Mouse (Mus musculus): ENCODE measurements around the gene Gm21988. TPM values are rescaled to one million over a fixed set of nuclear protein-coding genes. Genes with fewer than 3 reads are reported as not detected.

The Gm21988 gene
- polyA plus RNA-seq, 1 experiment from 2014 or later = 13.8 TPM

- Histone ChIP-seq H3K4me1 (ENCODE audit: control insufficient read depth, insufficient read depth, low read depth, low read length) (peaks cover 34% of the 10 kb centered on the region), H3K9ac (ENCODE audit: low read depth, low read length) (peak overlapping the region; percentile 81), H3K27ac (ENCODE audit: low read depth, low read length) (peak overlapping the region; percentile 85), H3K36me3 (ENCODE audit: control insufficient read depth, insufficient read depth, low read length) (no peaks in the 10 kb centered on the region), H3K9me3 (ENCODE audit: control insufficient read depth, low read length) (no peaks in the 10 kb centered on the region), H3K27me3 (replicated peaks; ENCODE audit: control insufficient read depth, insufficient read depth, low read length) (peaks cover 4% of the 10 kb centered on the region; the same call in 1 of the 2 replicates), H3K4me2 (ENCODE audit: low read length) (peak overlapping the region; percentile 62), H3K4me3 (ENCODE audit: low read length) (peak overlapping the region; percentile 48)
- WGBS = 8% methylated on average over 14 of the region's 14 CpGs
- no peak for ATAC-seq
Measured at GRCm38 (mm10) chr11:70221603-70222500, 17.8 kb downstream of the Gm21988 start.

- peak within 1 kb of the TSS; percentile 48 for H3K4me3 ChIP-seq (ENCODE audit: low read length)
- H3K27me3 ChIP-seq (replicated peaks; ENCODE audit: control insufficient read depth, insufficient read depth, low read length) = peaks cover 8% of the 10 kb centered on the region
- no peaks in the 10 kb centered on the region for H3K36me3 ChIP-seq (ENCODE audit: control insufficient read depth, insufficient read depth, low read length)
- H3K27ac ChIP-seq (ENCODE audit: low read depth, low read length) = peak within 1 kb of the TSS; percentile 85
- 0% methylated on average over 28 of the region's 28 CpGs for WGBS
- no peaks in the 10 kb centered on the region for H3K9me3 ChIP-seq (ENCODE audit: control insufficient read depth, low read length)
- peak; percentile 96 for ATAC-seq
- peak within 1 kb of the TSS; percentile 81 for H3K9ac ChIP-seq (ENCODE audit: low read depth, low read length)
- peak within 1 kb of the TSS; percentile 62 for H3K4me2 ChIP-seq (ENCODE audit: low read length)
- peaks cover 26% of the 10 kb centered on the region for H3K4me1 ChIP-seq (ENCODE audit: control insufficient read depth, insufficient read depth, low read depth, low read length)
Measured at GRCm38 (mm10) chr11:70220731-70221602, 18.7 kb downstream of the Gm21988 start, which contains the start of gene Slc16a13. TSS of gene Slc16a13 (minus strand) at chr11:70221064.

GRCm38 (mm10) chr11:70220323-70220722 lies 19.3 kb downstream of the Gm21988 start:
- Histone ChIP-seq H3K4me1 (ENCODE audit: control insufficient read depth, insufficient read depth, low read depth, low read length) (peaks cover 23% of the 10 kb centered on the region), H3K9me3 (ENCODE audit: control insufficient read depth, low read length) (no peaks in the 10 kb centered on the region), H3K36me3 (ENCODE audit: control insufficient read depth, insufficient read depth, low read length) (no peaks in the 10 kb centered on the region), H3K4me3 (ENCODE audit: low read length) (peak overlapping the region; percentile 48), H3K27ac (ENCODE audit: low read depth, low read length) (peak overlapping the region; percentile 83), H3K27me3 (replicated peaks; ENCODE audit: control insufficient read depth, insufficient read depth, low read length) (peaks cover 13% of the 10 kb centered on the region), H3K4me2 (ENCODE audit: low read length) (peak overlapping the region; percentile 62), H3K9ac (ENCODE audit: low read depth, low read length) (peak overlapping the region; percentile 81)
- WGBS = 1% methylated on average over 21 of the region's 24 CpGs
- ATAC-seq = no peak; the same call in 1 of the 2 replicates

GRCm38 (mm10) chr11:70219873-70220272 lies 19.8 kb downstream of the Gm21988 start:
- Histone ChIP-seq H3K4me1 (ENCODE audit: control insufficient read depth, insufficient read depth, low read depth, low read length) (peaks cover 26% of the 10 kb centered on the region), H3K9ac (ENCODE audit: low read depth, low read length) (peak overlapping the region; percentile 81), H3K9me3 (ENCODE audit: control insufficient read depth, low read length) (no peaks in the 10 kb centered on the region), H3K4me3 (ENCODE audit: low read length) (peak overlapping the region; percentile 48), H3K27ac (ENCODE audit: low read depth, low read length) (peak overlapping the region; percentile 83), H3K27me3 (replicated peaks; ENCODE audit: control insufficient read depth, insufficient read depth, low read length) (peaks cover 16% of the 10 kb centered on the region), H3K36me3 (ENCODE audit: control insufficient read depth, insufficient read depth, low read length) (no peaks in the 10 kb centered on the region), H3K4me2 (ENCODE audit: low read length) (peak overlapping the region; percentile 62)
- no peak for ATAC-seq
- WGBS = 54% methylated on average over 7 of the region's 7 CpGs

GRCm38 (mm10) chr11:70218741-70219470 lies 20.7 kb downstream of the Gm21988 start:
- Histone ChIP-seq H3K27ac (ENCODE audit: low read depth, low read length) (no peak overlapping the region), H3K9ac (ENCODE audit: low read depth, low read length) (peak overlapping the region; percentile 22), H3K4me3 (ENCODE audit: low read length) (peak overlapping the region; percentile 48), H3K9me3 (ENCODE audit: control insufficient read depth, low read length) (no peaks in the 10 kb centered on the region), H3K4me1 (ENCODE audit: control insufficient read depth, insufficient read depth, low read depth, low read length) (peaks cover 35% of the 10 kb centered on the region), H3K4me2 (ENCODE audit: low read length) (peak overlapping the region; percentile 62), H3K27me3 (replicated peaks; ENCODE audit: control insufficient read depth, insufficient read depth, low read length) (peaks cover 16% of the 10 kb centered on the region), H3K36me3 (ENCODE audit: control insufficient read depth, insufficient read depth, low read length) (no peaks in the 10 kb centered on the region)
- no peak for ATAC-seq
- WGBS = 92% methylated on average over 15 of the region's 15 CpGs

- no peak overlapping the region for H3K4me2 ChIP-seq (ENCODE audit: low read length)
- no peaks in the 10 kb centered on the region for H3K36me3 ChIP-seq (ENCODE audit: control insufficient read depth, insufficient read depth, low read length)
- no peak for ATAC-seq
- no peak overlapping the region for H3K4me3 ChIP-seq (ENCODE audit: low read length)
- no peak overlapping the region for H3K27ac ChIP-seq (ENCODE audit: low read depth, low read length)
- no peaks in the 10 kb centered on the region for H3K9me3 ChIP-seq (ENCODE audit: control insufficient read depth, low read length)
- no peak overlapping the region for H3K9ac ChIP-seq (ENCODE audit: low read depth, low read length)
- 89% methylated on average over 4 of the region's 4 CpGs for WGBS
- peaks cover 40% of the 10 kb centered on the region for H3K4me1 ChIP-seq (ENCODE audit: control insufficient read depth, insufficient read depth, low read depth, low read length)
- H3K27me3 ChIP-seq (replicated peaks; ENCODE audit: control insufficient read depth, insufficient read depth, low read length) = peaks cover 12% of the 10 kb centered on the region
Measured at GRCm38 (mm10) chr11:70218039-70218438, 21.6 kb downstream of the Gm21988 start.

- Histone ChIP-seq H3K9ac (ENCODE audit: low read depth, low read length) (no peak overlapping the region), H3K36me3 (ENCODE audit: control insufficient read depth, insufficient read depth, low read length) (no peaks in the 10 kb centered on the region), H3K4me3 (ENCODE audit: low read length) (no peak overlapping the region), H3K4me2 (ENCODE audit: low read length) (no peak overlapping the region), H3K4me1 (ENCODE audit: control insufficient read depth, insufficient read depth, low read depth, low read length) (peaks cover 36% of the 10 kb centered on the region), H3K27ac (ENCODE audit: low read depth, low read length) (no peak overlapping the region), H3K9me3 (ENCODE audit: control insufficient read depth, low read length) (no peaks in the 10 kb centered on the region), H3K27me3 (replicated peaks; ENCODE audit: control insufficient read depth, insufficient read depth, low read length) (peaks cover 14% of the 10 kb centered on the region)
- ATAC-seq = no peak
- 62% methylated on average over 3 of the region's 3 CpGs for WGBS
Measured at GRCm38 (mm10) chr11:70216103-70216502, 23.5 kb downstream of the Gm21988 start.

GRCm38 (mm10) chr11:70215301-70215700 lies 24.3 kb downstream of the Gm21988 start:
- Histone ChIP-seq H3K4me1 (ENCODE audit: control insufficient read depth, insufficient read depth, low read depth, low read length) (peaks cover 36% of the 10 kb centered on the region), H3K9me3 (ENCODE audit: control insufficient read depth, low read length) (no peaks in the 10 kb centered on the region), H3K27me3 (replicated peaks; ENCODE audit: control insufficient read depth, insufficient read depth, low read length) (peaks cover 14% of the 10 kb centered on the region), H3K9ac (ENCODE audit: low read depth, low read length) (peak overlapping the region; percentile 17; the same call in 1 of the 2 replicates), H3K27ac (ENCODE audit: low read depth, low read length) (no peak overlapping the region), H3K4me3 (ENCODE audit: low read length) (peak overlapping the region; percentile 0; the same call in 1 of the 2 replicates), H3K36me3 (ENCODE audit: control insufficient read depth, insufficient read depth, low read length) (no peaks in the 10 kb centered on the region), H3K4me2 (ENCODE audit: low read length) (peak overlapping the region; percentile 10; the same call in 1 of the 2 replicates)
- no peak for ATAC-seq
- WGBS = 9% methylated on average over 22 of the region's 22 CpGs
